In genomic region chr9:57625674-57626500, GRCm38 (mm10) we compare ENCODE assay signal across 17 mouse cellular contexts. TPM values are rescaled to one million over a fixed set of nuclear protein-coding genes. Genes with fewer than 3 reads are reported as not detected.
DNase-seq lines count a peak whose midpoint lies in the region; ATAC-seq and TF ChIP-seq lines count a peak whose summit lies in the region.
"Had no signal": no experiment of that assay in that cellular context is flagged by ENCODE, and none has a peak within 500 bp of the region (broad histone marks: within the 10 kb centered on the region; RNA-seq: fewer than 3 reads in every experiment).

No protein-coding gene starts in this region.

- 20% methylated on average over 15 of the region's 15 CpGs for WGBS in cerebellum, adult 2 months
- 89% methylated on average over 15 of the region's 15 CpGs for WGBS in liver, embryonic 11.5 days
- WGBS in liver, embryonic 12.5 days (ENCODE audit: insufficient replicate concordance), result 85% methylated on average over 15 of the region's 15 CpGs
- WGBS in kidney, embryonic 14.5 days, result 85% methylated on average over 15 of the region's 15 CpGs

- peak; percentile 47 to 77 for DNase-seq in cerebellum, adult 2 months
- no peak for DNase-seq in cerebellum, postnatal 4 days (ENCODE audit: low spot score in 2 of 2)
- peak; percentile 29 for DNase-seq in liver, embryonic 11.5 days (ENCODE audit: low spot score)
- DNase-seq in ES-CJ7 (ENCODE audit: low read depth, low spot score), result peak; percentile 24
- DNase-seq in fibroblast of lung, adult 2 months (ENCODE audit: low read depth), result peak; percentile 57
- no peak for DNase-seq in testis, postnatal 14 days (ENCODE audit: low spot score)
- DNase-seq: liver, postnatal 0 days; right cerebral cortex, postnatal 4 days had no signal

- TF ChIP-seq CTCF in cerebellum, adult 2 months (IDR thresholded peaks at IDR 0.05; ENCODE audit: borderline replicate concordance, insufficient read depth, low read depth, low read length), result no peak

- peak overlapping the region; percentile 14; the same call in 1 of the 2 replicates for H3K27ac ChIP-seq in cerebellum, adult 2 months (ENCODE audit: insufficient read depth, low read length)
- H3K27ac ChIP-seq in liver, embryonic 11.5 days (ENCODE audit: low read depth, low read length), result no peak overlapping the region
- no peak overlapping the region for H3K27ac ChIP-seq in liver, embryonic 12.5 days
- H3K27ac ChIP-seq in kidney, embryonic 14.5 days (ENCODE audit: low read depth, low read length), result no peak overlapping the region
- H3K27ac ChIP-seq: embryonic facial prominence, embryonic 12.5 days; limb, embryonic 12.5 days; neural tube, embryonic 12.5 days had no signal

- peaks cover 29% of the 10 kb centered on the region for H3K4me1 ChIP-seq in cerebellum, adult 2 months (ENCODE audit: control insufficient read depth, insufficient read depth, low read length)
- no peaks in the 10 kb centered on the region for H3K4me1 ChIP-seq in liver, embryonic 11.5 days (replicated peaks; ENCODE audit: control insufficient read depth, insufficient read depth, low read length)
- H3K4me1 ChIP-seq in liver, embryonic 12.5 days, result peaks cover 20% of the 10 kb centered on the region
- H3K4me1 ChIP-seq in kidney, embryonic 14.5 days (ENCODE audit: control insufficient read depth, insufficient read depth, low read length), result no peaks in the 10 kb centered on the region
- H3K4me1 ChIP-seq: embryonic facial prominence, embryonic 12.5 days; limb, embryonic 12.5 days; neural tube, embryonic 12.5 days had no signal

- H3K27me3 ChIP-seq in cerebellum, adult 2 months (ENCODE audit: control insufficient read depth, insufficient read depth, low read length), result no peaks in the 10 kb centered on the region
- H3K27me3 ChIP-seq in liver, embryonic 11.5 days (replicated peaks; ENCODE audit: control insufficient read depth, insufficient read depth, low read length), result no peaks in the 10 kb centered on the region
- no peaks in the 10 kb centered on the region for H3K27me3 ChIP-seq in liver, embryonic 12.5 days (replicated peaks)
- H3K27me3 ChIP-seq in kidney, embryonic 14.5 days (ENCODE audit: control insufficient read depth, insufficient read depth, low read length), result no peaks in the 10 kb centered on the region
- H3K27me3 ChIP-seq: embryonic facial prominence, embryonic 12.5 days; limb, embryonic 12.5 days had no signal

- ATAC-seq in liver, embryonic 11.5 days (replicated peaks; ENCODE audit: low FRiP score), result no peak
- ATAC-seq in liver, embryonic 12.5 days, result no peak
- ATAC-seq in kidney, embryonic 14.5 days (ENCODE audit: low FRiP score, low TSS enrichment), result no peak
- ATAC-seq: forebrain, embryonic 14.5 days; intestine, embryonic 16.5 days; liver, postnatal 0 days had no signal

- no peak overlapping the region for H3K9ac ChIP-seq in liver, embryonic 11.5 days (ENCODE audit: low read depth, low read length)
- no peak overlapping the region for H3K9ac ChIP-seq in liver, embryonic 12.5 days
- no peak overlapping the region for H3K9ac ChIP-seq in kidney, embryonic 14.5 days (ENCODE audit: low read depth, low read length)
- H3K9ac ChIP-seq: embryonic facial prominence, embryonic 12.5 days; liver, postnatal 0 days; neural tube, embryonic 12.5 days had no signal

- no peaks in the 10 kb centered on the region for H3K9me3 ChIP-seq in liver, embryonic 11.5 days (ENCODE audit: control insufficient read depth, low read length)
- no peaks in the 10 kb centered on the region for H3K9me3 ChIP-seq in liver, embryonic 12.5 days (replicated peaks)
- no peaks in the 10 kb centered on the region for H3K9me3 ChIP-seq in kidney, embryonic 14.5 days (ENCODE audit: control insufficient read depth, low read length)
- H3K9me3 ChIP-seq: embryonic facial prominence, embryonic 12.5 days; limb, embryonic 12.5 days; neural tube, embryonic 12.5 days had no signal

- peaks cover 47% of the 10 kb centered on the region for H3K36me3 ChIP-seq in liver, embryonic 11.5 days (ENCODE audit: control insufficient read depth, insufficient read depth, low read length)
- peaks cover 67% of the 10 kb centered on the region for H3K36me3 ChIP-seq in liver, embryonic 12.5 days
- peaks cover 59% of the 10 kb centered on the region for H3K36me3 ChIP-seq in kidney, embryonic 14.5 days (ENCODE audit: control insufficient read depth, insufficient read depth, low read length)

- H3K4me2 ChIP-seq in liver, embryonic 11.5 days, result no peak overlapping the region
- no peak overlapping the region for H3K4me2 ChIP-seq in liver, embryonic 12.5 days
- H3K4me2 ChIP-seq in kidney, embryonic 14.5 days (replicated peaks; ENCODE audit: low read depth, low read length), result no peak overlapping the region
- H3K4me2 ChIP-seq: embryonic facial prominence, embryonic 12.5 days; heart, embryonic 11.5 days; limb, embryonic 12.5 days; neural tube, embryonic 12.5 days had no signal

- no peak overlapping the region for H3K4me3 ChIP-seq in cerebellum, adult 2 months (replicated peaks; ENCODE audit: insufficient read depth, low read depth, low read length)
- no peak overlapping the region for H3K4me3 ChIP-seq in liver, embryonic 11.5 days (ENCODE audit: low read depth, low read length)
- no peak overlapping the region for H3K4me3 ChIP-seq in liver, embryonic 12.5 days
- H3K4me3 ChIP-seq in kidney, embryonic 14.5 days (ENCODE audit: low read length), result no peak overlapping the region
- H3K4me3 ChIP-seq: embryonic facial prominence, embryonic 12.5 days; limb, embryonic 12.5 days; neural tube, embryonic 12.5 days had no signal

- no peak for TF ChIP-seq POLR2A in cerebellum, adult 2 months (IDR thresholded peaks at IDR 0.05; ENCODE audit: borderline replicate concordance, insufficient read depth, low read length)

RNA-seq across cellular contexts. Expression of gene Lman1l, which starts 5.3 kb away (rescaled TPM):
- polyA plus RNA-seq in cerebellum, adult 2 months (2012; rRNA removed), result 0.06 TPM in 1 of 2 replicates, not detected in the other
- not detected in 2 replicates for polyA plus RNA-seq in liver, embryonic 11.5 days (2014; fragmentation: Nextera tagmentation; extraction: Ambion mirVana)
- not detected in 2 replicates for polyA plus RNA-seq in liver, embryonic 12.5 days (2016; fragmentation: Nextera tagmentation; extraction: Ambion mirVana)
- not detected in 2 replicates for polyA plus RNA-seq in kidney, embryonic 14.5 days (2014; fragmentation: Nextera tagmentation; extraction: Ambion mirVana)
- polyA plus RNA-seq: embryonic facial prominence, embryonic 12.5 days; forebrain, embryonic 14.5 days; heart, embryonic 11.5 days; intestine, embryonic 16.5 days; limb, embryonic 12.5 days; liver, postnatal 0 days; neural tube, embryonic 12.5 days had no signal

RNA-seq across cellular contexts. Expression of gene Cplx3, which starts 19.8 kb away (rescaled TPM):
- 1.4 and 1.5 TPM in 2 replicates for polyA plus RNA-seq in cerebellum, adult 2 months (2012; rRNA removed)
- not detected in 2 replicates for polyA plus RNA-seq in liver, embryonic 11.5 days (2014; fragmentation: Nextera tagmentation; extraction: Ambion mirVana)
- not detected in 2 replicates for polyA plus RNA-seq in liver, embryonic 12.5 days (2016; fragmentation: Nextera tagmentation; extraction: Ambion mirVana)
- polyA plus RNA-seq in kidney, embryonic 14.5 days (2014; fragmentation: Nextera tagmentation; extraction: Ambion mirVana), result not detected in 2 replicates
- polyA plus RNA-seq: heart, embryonic 11.5 days; intestine, embryonic 16.5 days; large intestine, adult 2 months; limb, embryonic 12.5 days; liver, postnatal 0 days; neural tube, embryonic 12.5 days had no signal

RNA-seq across cellular contexts. Expression of gene Csk, which starts 27.5 kb away (rescaled TPM):
- polyA plus RNA-seq in cerebellum, adult 2 months (2012; rRNA removed), result 45.5 and 57.2 TPM in 2 replicates
- polyA plus RNA-seq in liver, embryonic 11.5 days (2014; fragmentation: Nextera tagmentation; extraction: Ambion mirVana), result 45.2 and 47.7 TPM in 2 replicates
- 27.0 and 27.8 TPM in 2 replicates for polyA plus RNA-seq in liver, embryonic 12.5 days (2016; fragmentation: Nextera tagmentation; extraction: Ambion mirVana)
- 24.3 and 26.1 TPM in 2 replicates for polyA plus RNA-seq in kidney, embryonic 14.5 days (2014; fragmentation: Nextera tagmentation; extraction: Ambion mirVana)

RNA-seq across cellular contexts. Expression of gene Ulk3, which starts 36.6 kb away (rescaled TPM):
- polyA plus RNA-seq in cerebellum, adult 2 months (2012; rRNA removed), result 39.5 and 40.3 TPM in 2 replicates
- polyA plus RNA-seq in liver, embryonic 11.5 days (2014; fragmentation: Nextera tagmentation; extraction: Ambion mirVana), result 8.4 and 11.6 TPM in 2 replicates
- 6.4 and 9.0 TPM in 2 replicates for polyA plus RNA-seq in liver, embryonic 12.5 days (2016; fragmentation: Nextera tagmentation; extraction: Ambion mirVana)
- 5.4 and 13.7 TPM in 2 replicates for polyA plus RNA-seq in kidney, embryonic 14.5 days (2014; fragmentation: Nextera tagmentation; extraction: Ambion mirVana)

RNA-seq across cellular contexts. Expression of gene Cyp1a2, which starts 57.6 kb away (rescaled TPM):
- not detected in 2 replicates for polyA plus RNA-seq in cerebellum, adult 2 months (2012; rRNA removed)
- polyA plus RNA-seq in liver, embryonic 11.5 days (2014; fragmentation: Nextera tagmentation; extraction: Ambion mirVana), result not detected in 2 replicates
- not detected in 2 replicates for polyA plus RNA-seq in liver, embryonic 12.5 days (2016; fragmentation: Nextera tagmentation; extraction: Ambion mirVana)
- not detected in 2 replicates for polyA plus RNA-seq in kidney, embryonic 14.5 days (2014; fragmentation: Nextera tagmentation; extraction: Ambion mirVana)
- polyA plus RNA-seq: embryonic facial prominence, embryonic 12.5 days; forebrain, embryonic 14.5 days; heart, embryonic 11.5 days; intestine, embryonic 16.5 days; large intestine, adult 2 months; limb, embryonic 12.5 days; neural tube, embryonic 12.5 days had no signal

Comparison
In these comparisons a context has a peak if more than half of its experiments do, and no peak if none do; other contexts are left out.
1. DNase-seq: peak in cerebellum, adult 2 months (2 of 2), liver, embryonic 11.5 days (single experiment), ES-CJ7 (single experiment) and fibroblast of lung, adult 2 months (single experiment); none in cerebellum, postnatal 4 days (0 of 2) and testis, postnatal 14 days (single experiment).